Mouse (Mus musculus): Measurements from ENCODE around the gene Myrfl. TPM values are rescaled to one million over a fixed set of nuclear protein-coding genes. Genes with fewer than 3 reads are reported as not detected.

Gene Myrfl
- total RNA-seq, 2 experiments from 2014 or later, result not detected

DNA sequence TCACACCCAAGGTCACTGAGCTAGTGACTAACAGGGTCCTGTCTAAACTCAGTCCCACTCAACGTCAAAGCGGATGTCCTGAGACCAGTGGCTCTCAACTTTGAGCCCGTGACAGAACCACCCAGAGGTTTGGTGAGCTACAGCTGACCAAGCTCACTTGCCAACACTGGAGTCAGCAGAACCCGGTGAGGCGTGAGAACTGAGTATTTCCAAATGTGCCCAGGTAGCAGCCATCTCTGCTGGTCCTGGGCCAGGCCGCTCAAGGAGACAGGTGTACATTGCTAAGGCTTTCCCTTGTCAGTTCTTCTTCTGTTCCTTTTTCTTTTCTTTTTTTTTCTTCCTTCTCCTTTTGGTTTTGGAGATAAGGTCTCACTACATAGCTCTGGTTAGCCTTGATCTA lies 66.0 kb downstream of the Myrfl start:
- ATAC-seq (replicated peaks; ENCODE audit: poor library complexity), result no peak

DNA sequence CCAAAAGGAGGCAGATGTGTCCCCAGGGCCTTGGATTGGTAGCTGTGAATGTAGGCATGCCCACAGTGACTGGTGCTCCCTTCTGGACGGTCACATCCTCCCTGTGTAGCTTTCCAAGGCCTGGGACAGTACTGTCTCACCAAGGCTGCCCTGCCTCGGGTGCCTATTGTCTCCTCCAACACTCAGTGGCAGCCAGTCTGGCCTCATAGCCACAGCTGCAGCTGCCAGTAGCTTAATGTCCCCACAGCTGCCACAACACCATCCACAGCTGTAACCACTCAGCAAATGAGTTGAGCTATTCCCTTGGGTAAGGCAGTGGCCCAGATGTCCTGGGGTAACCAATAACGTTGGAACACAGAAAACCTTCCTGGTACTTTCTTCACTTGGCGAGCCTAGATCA lies 68.6 kb downstream of the Myrfl start:
- no peak for ATAC-seq (replicated peaks; ENCODE audit: poor library complexity)

DNA sequence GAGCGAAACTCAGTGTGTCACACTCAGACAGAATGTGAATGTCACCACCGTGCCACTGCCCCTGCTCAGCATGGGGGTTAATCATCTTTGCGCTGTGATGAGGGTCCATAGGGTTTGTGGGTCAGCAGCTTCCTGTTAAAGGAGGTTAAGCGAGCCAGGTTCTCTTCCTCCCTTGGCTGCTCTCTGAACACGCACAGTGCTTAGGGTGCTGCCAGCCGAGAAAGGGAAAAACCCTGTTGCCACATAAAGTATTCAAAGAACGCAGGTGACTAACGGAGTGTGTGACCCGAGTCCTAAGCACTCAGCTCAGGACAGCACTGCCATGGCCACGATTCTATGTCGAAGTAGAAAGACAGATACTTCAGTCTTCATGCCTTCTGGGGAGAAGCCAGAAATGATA lies 69.4 kb downstream of the Myrfl start:
- no peak for ATAC-seq (replicated peaks; ENCODE audit: poor library complexity)

DNA sequence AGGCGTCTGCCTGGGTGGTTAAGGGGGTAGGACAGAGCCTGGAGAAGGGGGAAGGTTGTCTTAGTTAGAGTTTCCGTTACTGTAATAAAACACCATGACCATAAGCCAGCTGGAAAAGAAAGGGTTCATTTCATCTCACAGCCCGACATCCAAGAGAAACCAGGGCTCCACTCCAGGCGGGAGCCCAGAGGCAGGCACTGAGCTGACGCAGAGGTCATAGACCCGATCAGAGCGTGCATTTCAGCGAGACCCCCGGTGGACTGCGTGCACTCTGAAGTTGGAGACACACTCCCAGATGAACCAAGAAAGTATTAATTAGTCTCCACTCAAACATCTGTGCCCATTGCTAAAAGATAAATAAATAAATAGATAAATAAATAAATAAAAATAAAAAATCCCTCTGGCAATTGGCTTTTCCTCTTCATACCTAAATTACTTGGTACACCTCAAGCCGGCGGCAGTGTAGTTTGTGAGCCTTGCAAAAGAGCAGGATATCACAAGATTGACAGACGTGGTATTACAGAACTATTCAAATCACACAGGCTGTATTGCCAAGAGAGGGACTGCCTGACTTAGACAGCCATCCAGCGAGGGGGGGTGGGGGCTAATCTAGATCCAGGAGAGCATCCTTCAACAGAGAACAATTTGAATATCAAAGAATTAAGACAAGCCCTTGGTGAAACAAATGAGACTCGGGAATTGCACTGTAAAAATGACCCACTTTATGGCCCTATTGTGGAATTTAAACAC lies 81.2 kb downstream of the Myrfl start:
- no peak for ATAC-seq (replicated peaks; ENCODE audit: poor library complexity)

DNA sequence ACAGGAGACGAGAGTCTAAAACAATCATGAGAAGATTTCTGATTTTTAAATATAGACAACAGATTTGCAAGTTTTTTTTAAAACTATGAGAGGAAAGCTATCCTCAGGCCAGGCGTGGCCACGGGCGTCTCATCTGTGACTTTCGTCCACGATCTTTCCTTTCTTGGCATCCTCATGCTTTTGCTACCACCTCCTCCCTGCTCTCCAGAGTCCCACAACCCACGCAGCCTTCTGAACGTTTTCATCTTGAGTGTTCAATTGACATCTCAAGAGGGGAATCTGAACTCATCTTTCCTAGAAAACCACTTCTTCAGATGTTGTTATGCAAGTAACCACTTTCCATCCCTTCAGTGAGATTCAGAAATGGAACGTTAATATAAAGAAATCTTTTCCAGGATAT lies 83.6 kb downstream of the Myrfl start:
- no peak for ATAC-seq (replicated peaks; ENCODE audit: poor library complexity)

DNA sequence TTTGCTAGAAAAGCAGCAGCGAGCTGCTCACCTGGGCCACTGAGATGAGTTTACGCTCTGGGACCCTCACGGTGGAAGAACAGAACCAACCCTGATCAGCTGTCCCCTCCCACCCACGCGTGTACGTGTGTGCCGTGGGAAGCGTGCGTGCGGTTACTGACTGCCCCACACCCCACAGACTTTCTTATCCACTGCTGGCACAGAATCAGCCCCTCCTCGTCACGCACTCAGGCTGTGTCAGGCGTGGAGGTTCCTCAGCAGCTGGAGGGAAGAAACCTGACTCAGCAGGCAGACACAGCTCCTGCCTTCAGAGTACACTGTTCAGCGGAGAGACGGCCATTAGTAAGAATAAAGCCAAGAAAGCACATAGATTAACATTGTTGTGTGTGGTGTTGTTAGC lies 86.0 kb downstream of the Myrfl start:
- no peak for ATAC-seq (replicated peaks; ENCODE audit: poor library complexity)

DNA sequence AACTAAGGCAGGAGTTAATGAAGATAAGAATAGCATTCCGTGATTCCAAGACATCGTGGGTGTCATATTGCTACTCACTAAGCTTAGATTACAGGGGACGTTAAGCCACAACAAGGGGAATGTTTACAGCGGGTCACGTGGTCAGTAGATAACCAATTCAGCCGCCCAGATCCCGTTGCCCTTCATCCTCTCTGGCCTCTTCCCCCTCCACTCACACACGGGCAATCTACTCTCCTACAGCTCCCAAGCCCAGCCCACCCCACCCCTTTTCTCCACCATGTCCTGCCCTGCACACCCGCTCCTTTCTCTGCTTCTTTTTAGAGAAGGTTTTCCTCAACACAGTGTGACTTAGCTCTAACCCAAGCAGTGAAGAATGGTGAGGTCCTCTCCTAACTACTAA lies 87.3 kb downstream of the Myrfl start:
- ATAC-seq (replicated peaks; ENCODE audit: poor library complexity), result no peak

DNA sequence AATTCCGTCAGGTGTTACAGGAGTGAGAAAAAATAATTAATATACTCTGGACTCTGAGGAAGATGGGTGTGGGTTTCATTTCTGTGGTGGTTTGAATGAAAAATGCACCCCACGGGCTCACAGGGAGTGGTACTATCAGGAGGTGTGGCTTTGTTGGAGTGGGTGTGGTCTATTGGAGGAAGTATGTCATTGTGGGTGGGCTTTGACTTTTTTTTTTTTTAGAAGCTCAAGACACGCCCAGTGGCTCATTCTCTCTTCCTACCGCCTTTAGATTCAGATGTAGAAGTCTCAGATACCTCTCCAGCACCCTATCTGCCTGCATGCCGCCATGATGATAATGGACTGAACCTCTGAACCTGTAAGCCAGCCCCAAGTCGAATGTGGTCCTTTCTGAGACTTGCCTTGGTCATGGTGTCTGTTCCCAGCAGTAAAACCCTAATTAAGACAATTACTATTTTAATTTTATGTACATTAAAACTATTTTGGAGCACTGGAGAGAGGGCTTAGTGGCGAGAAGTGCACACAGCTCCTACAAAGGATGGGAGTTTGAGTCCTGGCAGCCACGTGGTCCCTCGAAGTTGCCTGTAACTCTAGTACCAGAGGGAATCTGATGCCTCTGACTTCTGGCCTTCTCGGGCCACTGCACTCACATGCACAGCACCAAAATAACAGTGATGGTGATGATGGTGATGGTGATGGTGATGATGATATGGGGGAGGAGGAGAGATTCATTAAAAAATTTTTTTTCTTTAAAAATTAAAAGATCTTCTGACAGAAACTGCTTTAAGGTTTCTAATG lies 88.0 kb downstream of the Myrfl start:
- no peak for ATAC-seq (replicated peaks; ENCODE audit: poor library complexity)

DNA sequence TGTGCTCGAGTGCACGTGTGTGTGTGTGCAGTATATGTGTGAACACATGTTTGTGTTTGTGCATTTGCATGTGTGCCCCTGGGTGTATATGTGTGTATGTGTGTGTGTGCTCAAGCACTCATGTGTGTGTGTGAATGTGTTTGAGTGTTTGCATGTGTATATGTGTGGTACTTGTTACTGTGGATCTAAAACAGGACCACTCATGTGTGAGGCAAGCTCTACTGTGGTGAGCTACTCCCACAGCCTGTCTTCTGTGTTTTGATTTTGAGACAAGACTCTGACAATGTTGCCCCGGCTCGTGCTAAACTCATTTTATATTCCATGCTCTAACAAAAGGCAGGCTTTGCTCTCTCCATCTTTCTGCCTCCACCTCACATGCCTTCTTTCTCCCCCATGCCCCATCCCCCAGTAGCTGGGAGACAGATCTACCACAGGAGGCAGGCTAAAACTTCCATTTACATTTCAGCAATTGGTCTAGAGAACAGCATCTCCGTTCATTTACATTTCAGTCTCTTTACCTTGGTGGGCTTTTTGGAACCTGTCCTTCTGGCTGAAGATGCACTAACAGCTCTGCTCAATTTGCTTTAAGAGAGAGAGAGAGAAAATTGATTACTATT lies 94.4 kb downstream of the Myrfl start:
- ATAC-seq (replicated peaks; ENCODE audit: poor library complexity), result no peak

DNA sequence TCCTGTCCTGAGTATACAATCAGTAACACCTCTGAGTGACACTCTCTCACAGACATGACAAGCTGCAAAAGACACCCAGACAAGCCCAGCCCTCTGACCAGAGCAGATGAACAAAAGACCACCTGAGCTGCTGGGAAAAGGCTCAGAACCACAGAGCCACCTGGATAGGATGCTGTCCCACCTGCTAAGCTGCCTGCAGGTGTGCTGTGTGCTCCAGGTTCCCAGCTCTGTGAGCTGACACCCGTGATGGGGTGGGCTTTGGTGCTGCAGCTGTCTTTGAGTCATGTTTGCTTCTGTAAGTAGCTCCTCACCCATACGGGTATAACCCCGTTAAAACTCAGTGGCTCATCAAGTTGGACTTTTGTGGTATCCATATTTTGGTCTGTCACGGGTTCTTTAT lies 95.4 kb downstream of the Myrfl start:
- no peak for ATAC-seq (replicated peaks; ENCODE audit: poor library complexity)

DNA sequence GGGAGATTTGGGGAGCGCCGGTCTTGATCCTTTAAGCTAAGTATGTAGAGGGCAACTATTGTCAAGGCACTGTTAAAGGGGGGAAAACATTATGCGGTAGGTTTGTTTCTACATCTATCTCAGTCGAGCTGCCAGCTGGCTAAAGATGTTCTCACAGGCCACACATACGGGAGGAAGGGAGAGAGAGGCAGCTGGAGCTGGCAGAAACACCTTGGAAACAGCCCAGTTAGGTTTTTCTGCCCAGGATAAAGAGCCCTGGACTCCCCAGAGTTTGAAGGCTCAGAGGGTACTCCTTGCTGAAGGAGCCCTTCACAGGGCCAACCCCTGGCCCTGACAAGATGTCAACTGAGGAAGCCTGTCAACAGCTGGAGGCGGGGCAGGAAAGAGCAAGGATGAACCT lies 100.7 kb downstream of the Myrfl start:
- ATAC-seq (replicated peaks; ENCODE audit: poor library complexity), result no peak

DNA sequence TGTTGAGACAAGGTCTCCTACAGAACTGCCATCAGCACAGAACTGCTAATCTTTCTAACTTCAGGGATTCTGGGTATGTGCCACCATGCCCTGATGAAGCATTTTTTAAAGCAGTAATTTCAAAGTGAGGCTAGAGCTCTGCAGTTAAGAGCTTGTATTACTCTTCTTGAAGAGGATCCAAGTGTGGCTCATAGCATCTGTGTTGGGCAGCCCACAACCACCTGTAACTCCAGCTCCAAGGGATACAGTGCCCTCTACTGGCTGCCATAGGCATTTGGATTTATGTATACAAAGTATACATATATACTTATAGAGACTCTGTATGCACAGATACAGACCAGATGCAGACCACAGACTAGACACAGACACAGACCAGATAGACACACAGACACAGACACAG lies 107.6 kb downstream of the Myrfl start:
- ATAC-seq (replicated peaks; ENCODE audit: poor library complexity), result peak; percentile 80

DNA sequence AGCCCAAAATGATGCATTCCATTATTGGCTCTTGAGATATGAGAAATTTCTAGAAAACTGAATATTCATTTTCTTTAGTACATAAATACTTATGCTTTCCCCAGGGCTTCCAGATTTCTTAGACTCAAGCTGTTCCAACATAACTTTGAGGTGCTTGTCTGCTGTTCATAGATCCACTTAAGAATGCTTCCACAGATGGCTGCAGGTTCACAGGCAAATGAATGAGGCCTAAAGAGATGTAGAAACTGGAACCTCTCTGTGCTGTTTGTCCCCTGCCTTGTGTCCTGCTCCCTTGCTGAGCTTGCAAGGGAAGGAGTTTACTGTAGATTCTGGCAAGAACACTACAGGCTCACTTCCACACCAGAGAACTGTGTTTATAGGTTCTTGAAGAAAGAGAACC lies 108.3 kb downstream of the Myrfl start:
- no peak for ATAC-seq (replicated peaks; ENCODE audit: poor library complexity)

DNA sequence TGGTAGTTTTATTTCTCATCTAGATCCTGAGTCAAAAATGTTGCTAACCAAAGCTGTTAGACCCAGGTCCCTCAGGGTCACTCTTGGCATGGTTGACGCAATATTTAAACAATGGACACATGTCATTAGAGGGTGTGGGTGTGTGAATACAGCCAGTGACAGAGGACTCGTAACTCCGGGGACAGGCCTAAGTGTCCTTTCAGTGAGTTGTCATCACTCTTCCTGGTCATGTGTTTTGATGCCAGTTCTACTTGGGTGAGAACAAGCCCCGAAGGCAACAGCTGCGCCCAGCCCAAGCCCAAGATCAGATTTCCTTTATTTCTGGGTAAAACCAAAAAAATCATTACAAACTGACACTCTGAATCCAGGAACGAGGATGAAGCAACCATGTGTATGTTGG lies 112.6 kb downstream of the Myrfl start:
- no peak for ATAC-seq (replicated peaks; ENCODE audit: poor library complexity)

DNA sequence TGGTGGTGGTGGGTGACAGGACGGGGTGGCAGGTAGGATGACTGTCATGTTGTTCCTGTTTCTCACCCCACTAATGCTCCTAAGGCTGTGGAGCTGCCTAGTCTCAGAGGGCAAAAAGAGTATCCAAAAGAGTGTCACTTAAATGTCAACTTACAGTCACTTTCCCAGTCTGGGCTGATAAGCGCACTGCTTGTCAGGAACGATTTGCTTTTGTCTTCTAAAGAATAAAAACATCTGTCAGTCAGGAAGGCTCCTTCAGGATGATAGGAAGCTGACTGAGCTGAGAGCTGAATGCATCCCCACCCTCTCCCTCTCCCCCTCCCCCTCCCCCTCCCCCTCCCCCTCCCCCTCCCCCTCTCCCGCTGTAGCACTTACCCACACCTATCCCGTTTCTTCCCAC lies 113.7 kb downstream of the Myrfl start:
- no peak for ATAC-seq (replicated peaks; ENCODE audit: poor library complexity)

DNA sequence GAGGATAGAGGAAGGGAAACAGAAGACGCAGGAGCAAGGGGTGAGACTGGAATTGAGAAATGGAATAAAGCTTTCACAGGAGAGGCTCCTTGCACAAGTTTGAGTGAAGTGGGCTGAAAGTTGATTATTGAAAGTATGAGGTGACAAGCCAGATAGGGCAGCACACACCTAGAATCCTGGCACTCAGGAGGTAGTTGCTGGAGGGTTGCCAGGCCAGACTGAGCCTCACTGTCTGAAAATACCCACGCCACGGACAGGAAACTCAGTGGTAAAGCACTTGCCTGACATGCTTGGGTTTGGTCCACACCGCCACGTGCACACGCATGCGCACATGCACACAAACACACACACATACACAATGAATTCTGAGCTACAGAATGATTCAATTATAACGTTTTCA lies 118.8 kb downstream of the Myrfl start:
- ATAC-seq (replicated peaks; ENCODE audit: poor library complexity), result no peak

DNA sequence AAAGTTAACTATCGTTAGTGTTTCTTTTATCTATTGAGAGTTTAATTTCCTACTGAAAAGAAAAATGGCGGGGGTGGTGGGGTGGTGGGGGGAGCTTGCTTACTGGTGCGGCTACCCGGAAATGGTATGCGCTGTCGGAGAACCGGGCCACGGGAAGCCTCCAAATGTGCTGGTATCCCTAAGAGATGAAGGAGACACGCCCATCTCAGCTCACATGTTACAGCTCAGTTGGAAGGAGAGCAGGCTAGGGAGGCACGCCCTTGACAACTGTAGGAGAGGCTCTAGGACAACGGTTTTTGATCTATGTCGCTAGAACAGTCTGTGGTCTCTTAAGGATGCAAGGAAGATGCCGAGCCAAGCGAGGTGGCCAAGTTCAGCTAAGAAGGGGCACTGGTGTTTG lies 119.9 kb downstream of the Myrfl start:
- no peak for ATAC-seq (replicated peaks; ENCODE audit: poor library complexity)

DNA sequence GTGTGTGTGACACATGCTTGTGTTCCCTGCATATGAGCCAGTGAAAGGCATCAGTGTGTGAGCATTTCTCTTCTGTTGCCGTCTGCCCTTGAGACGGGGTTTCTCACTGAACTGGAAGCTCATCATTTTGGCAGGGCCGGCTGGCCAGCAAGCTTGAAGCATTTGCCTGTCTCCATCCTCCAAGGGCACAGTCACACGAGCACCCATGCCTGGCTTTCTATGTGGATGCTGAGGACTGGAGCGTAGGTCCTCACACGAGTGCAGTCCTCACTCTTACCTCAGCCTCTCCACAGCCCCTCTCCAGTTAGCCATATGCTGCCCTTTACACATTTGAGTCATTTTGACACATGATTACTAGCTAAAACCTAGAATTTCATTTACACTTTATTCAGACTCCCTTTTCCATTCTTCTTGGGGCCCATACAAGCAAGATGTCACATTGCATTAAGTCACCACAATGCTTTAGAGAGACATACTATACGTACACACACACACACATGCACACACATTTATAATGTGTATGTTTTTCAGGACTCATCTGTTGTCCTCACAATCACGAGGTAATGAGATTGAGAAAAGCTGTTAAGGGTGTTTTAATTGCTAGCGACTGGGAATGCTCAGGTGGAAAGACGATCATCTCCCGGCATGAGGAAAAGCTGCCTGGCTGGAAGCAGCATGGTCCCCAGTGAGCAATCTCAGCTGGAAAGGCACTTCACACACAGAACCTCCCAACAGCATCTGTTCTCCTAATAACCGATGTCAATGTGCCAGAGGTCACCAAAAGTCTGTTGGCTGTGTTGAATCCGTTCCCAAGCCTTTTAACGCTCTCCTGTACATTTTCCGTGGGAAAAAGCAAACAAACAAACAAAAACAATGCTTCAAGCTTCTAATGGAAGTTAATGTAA lies 122.6 kb downstream of the Myrfl start:
- ATAC-seq (replicated peaks; ENCODE audit: poor library complexity), result no peak

DNA sequence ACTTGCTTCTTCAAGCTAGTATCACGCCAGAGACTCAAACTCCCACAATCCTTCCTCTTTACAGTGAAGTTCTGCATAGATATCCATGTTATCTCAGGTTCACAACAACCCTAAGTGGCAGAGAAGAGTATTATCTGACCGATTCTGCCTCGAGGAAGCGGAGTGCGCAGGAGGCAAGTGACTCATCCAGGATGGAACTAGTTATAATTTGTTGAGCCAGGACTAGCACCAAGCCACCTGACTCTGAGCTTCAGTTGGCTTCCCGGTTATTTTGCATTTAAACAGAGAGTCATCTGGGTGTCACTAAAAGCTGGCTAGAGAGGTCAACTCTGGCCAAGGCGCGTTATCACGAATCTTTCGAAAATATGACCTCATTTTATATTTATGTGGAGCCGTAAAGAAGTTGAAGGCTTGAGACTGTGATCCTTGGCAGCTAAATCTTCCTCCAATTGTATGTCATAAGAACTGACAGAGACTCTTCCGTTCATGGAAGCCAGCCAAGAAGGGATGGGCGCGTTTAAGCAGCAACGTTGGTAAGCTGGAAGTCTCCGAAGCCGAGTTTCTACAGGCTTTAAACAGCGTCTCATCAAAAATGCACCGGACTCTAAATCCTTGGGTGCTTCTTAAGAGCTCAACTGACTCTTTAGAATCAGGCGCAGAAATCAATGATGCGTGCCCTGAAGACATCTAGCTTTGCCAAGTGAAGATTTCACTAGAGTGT lies 125.3 kb downstream of the Myrfl start:
- no peak for ATAC-seq (replicated peaks; ENCODE audit: poor library complexity)

DNA sequence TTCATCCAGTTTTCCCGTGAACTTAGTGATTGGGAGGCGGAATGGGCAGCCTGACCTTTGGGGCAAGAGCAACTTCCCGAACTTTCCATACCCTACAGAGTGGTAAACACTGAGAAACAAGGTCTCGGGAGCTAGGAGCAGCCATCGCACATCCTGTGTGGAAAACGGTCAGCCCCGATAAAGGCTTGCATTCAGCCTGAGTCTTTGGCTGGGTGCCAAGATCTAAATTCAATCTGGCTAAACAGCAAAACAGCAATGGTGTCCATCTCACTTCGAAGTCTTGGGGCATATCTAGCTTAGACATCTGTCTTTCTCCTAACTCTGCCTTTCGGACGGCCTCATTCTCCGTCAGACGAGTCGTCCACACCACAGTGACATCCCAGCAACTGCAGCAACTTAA lies 128.1 kb downstream of the Myrfl start:
- ATAC-seq (replicated peaks; ENCODE audit: poor library complexity), result no peak
